Mouse (Mus musculus): ENCODE results near the gene Aaas.

- TF ChIP-seq GATA1 (IDR thresholded peaks at IDR 0.05; ENCODE audit: borderline replicate concordance, low read length) (no peak), FLI1 (IDR thresholded peaks at IDR 0.05; ENCODE audit: low read length) (no peak)
Measured at GRCm38 (mm10) chr15:102336946-102337345, 13.6 kb downstream of the Aaas start.
